Mouse (Mus musculus): ENCODE measurements around the gene Casp8. TPM values are rescaled to one million over a fixed set of nuclear protein-coding genes. Genes with fewer than 3 reads are reported as not detected.
A peak's percentile ranks its signal among the peaks of the same experiment; 100 is the strongest.

Casp8 gene
- polyA plus RNA-seq, 1 experiment = 0.05 TPM

DNA sequence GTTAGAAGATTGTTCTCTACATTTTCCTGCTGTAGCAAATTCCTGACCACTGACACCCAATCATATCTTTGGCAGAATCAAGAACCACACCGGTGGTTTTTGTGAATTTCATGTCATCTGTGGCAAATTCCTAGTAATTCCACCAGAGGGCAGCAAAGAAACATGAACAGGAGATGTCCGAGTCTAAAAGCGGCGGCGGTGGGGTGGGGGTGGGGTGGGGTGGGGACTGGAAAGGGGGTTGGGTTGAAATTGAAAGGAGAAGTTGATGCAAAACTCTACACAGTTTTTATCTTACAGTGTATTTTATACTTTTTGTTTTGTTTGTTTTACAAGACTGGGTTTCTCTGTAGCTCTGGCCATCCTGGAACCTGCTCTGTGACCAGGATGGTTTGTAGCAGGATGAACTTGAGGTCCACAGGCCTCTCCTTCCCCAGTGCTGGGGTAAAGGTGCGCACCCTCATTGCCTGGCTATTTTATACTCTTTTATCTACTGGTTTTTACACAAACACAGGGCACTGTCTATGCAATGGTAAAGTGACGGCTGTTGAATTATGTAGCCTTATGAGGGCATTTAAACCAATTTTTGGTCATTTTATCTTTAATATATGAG, 25.0 kb upstream of the Casp8 start:
- H3K36me3 ChIP-seq (ENCODE audit: control insufficient read depth) = no peaks in the 10 kb centered on the region
- no peaks in the 10 kb centered on the region; the same call in 1 of the 2 replicates for H3K4me1 ChIP-seq (ENCODE audit: control insufficient read depth)
- H3K27me3 ChIP-seq (ENCODE audit: control insufficient read depth) = no peaks in the 10 kb centered on the region
- TF ChIP-seq TAL1 (IDR thresholded peaks at IDR 0.05; ENCODE audit: low read length) (no peak), GATA1 (IDR thresholded peaks at IDR 0.05; ENCODE audit: low read length) (no peak)
- no peaks in the 10 kb centered on the region for H3K9me3 ChIP-seq (ENCODE audit: control insufficient read depth, low read length)
- no peak overlapping the region for H3K4me3 ChIP-seq (replicated peaks)

DNA sequence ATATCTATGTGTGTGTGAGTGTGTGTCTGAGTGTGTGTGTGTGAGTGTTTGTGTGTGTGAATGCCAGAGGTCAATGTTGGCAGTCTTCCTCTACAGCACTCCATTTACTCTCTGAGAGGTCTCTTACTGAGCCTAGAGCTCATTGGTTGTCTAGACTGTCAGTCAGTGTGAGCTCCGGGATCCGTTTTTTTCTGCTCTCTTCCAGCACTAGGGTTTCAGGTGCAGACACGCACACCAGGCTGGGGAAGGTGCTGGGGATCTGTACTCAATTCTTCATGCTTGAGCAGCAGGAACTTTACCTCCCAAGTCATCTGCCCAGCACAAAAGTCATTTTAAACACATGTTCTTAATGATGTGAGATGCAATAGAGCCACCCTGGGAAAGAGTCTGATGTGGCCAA, 23.1 kb upstream of the Casp8 start:
- H3K4me1 ChIP-seq (ENCODE audit: control insufficient read depth) = no peaks in the 10 kb centered on the region; the same call in 1 of the 2 replicates
- no peaks in the 10 kb centered on the region for H3K27me3 ChIP-seq (ENCODE audit: control insufficient read depth)
- H3K9me3 ChIP-seq (ENCODE audit: control insufficient read depth, low read length) = no peaks in the 10 kb centered on the region
- H3K4me3 ChIP-seq (replicated peaks) = no peak overlapping the region
- no peaks in the 10 kb centered on the region for H3K36me3 ChIP-seq (ENCODE audit: control insufficient read depth)
- TF ChIP-seq TAL1 (IDR thresholded peaks at IDR 0.05; ENCODE audit: low read length) (no peak), GATA1 (IDR thresholded peaks at IDR 0.05; ENCODE audit: low read length) (no peak)

DNA sequence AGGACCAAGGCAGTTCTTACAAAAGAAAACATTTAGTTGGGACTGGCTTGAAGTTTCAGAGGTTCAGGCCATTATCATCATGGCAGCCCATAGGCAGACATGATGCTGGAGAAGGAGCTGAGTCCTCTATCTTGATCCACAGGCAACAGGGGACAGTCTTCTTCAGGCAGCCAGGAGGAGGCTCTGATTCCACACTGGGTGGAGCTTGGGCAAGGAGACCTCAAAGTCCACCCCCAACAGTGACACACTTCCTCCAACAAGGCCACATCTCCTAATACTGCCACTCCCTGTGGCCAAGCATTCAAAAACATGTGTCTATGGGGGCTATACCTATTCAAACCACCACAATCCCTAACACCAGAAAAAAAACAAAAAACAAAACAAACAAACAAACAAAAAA, 21.9 kb upstream of the Casp8 start:
- Histone ChIP-seq H3K9me3 (ENCODE audit: control insufficient read depth, low read length) (no peaks in the 10 kb centered on the region), H3K4me3 (replicated peaks) (no peak overlapping the region), H3K27me3 (ENCODE audit: control insufficient read depth) (no peaks in the 10 kb centered on the region), H3K4me1 (ENCODE audit: control insufficient read depth) (no peaks in the 10 kb centered on the region; the same call in 1 of the 2 replicates), H3K36me3 (ENCODE audit: control insufficient read depth) (no peaks in the 10 kb centered on the region)
- no peak for TF ChIP-seq GATA1 (IDR thresholded peaks at IDR 0.05; ENCODE audit: low read length)

DNA sequence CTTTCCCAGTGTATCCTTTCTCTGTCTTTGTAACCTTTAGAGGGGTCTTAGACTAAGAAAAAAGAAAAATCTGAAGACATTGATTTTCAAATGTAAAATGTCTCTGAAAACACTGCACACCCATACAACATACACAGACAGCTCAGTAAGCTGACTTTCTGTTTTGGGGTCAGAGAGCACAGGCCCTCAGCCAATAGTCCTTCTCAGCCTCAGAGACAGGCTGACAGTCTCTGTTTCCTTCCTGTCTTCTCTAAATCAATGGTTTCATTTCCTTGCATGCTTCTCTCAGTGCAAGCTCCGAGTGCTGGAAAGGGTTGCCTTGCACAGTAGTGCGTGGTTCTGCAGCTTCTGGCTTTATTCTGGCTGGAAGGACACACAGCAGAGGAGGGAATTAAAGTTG, 21.3 kb upstream of the Casp8 start:
- H3K9me3 ChIP-seq (ENCODE audit: control insufficient read depth, low read length) = no peaks in the 10 kb centered on the region
- H3K27me3 ChIP-seq (ENCODE audit: control insufficient read depth) = no peaks in the 10 kb centered on the region
- no peaks in the 10 kb centered on the region; the same call in 1 of the 2 replicates for H3K4me1 ChIP-seq (ENCODE audit: control insufficient read depth)
- no peak for TF ChIP-seq GATA1 (IDR thresholded peaks at IDR 0.05; ENCODE audit: low read length)
- no peak for TF ChIP-seq TAL1 (IDR thresholded peaks at IDR 0.05; ENCODE audit: low read length)
- no peak overlapping the region for H3K4me3 ChIP-seq (replicated peaks)
- H3K36me3 ChIP-seq (ENCODE audit: control insufficient read depth) = no peaks in the 10 kb centered on the region

DNA sequence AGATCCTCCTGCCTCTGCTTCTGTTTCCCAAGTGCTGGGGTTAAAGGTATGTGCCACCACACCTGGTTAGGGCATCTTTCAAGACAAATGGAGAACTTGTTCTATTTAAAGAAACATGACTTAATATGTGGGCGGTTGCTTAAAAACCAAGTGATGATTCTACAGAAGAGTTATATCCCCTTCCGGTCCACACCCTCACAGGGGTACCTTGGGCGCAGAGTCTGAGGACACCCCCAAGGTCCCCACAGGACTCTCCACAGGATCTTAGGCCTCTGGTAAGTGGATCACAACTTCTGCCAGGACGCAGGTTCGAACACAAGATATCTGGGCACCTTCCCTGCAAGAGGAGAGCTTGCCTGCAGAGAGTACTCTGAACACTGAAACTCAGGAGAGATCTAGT, 19.8 kb upstream of the Casp8 start:
- Histone ChIP-seq H3K4me3 (replicated peaks) (no peak overlapping the region), H3K4me1 (ENCODE audit: control insufficient read depth) (no peaks in the 10 kb centered on the region; the same call in 1 of the 2 replicates), H3K9me3 (ENCODE audit: control insufficient read depth, low read length) (no peaks in the 10 kb centered on the region), H3K36me3 (ENCODE audit: control insufficient read depth) (no peaks in the 10 kb centered on the region), H3K27me3 (ENCODE audit: control insufficient read depth) (no peaks in the 10 kb centered on the region)
- TF ChIP-seq TAL1 (IDR thresholded peaks at IDR 0.05; ENCODE audit: low read length) (no peak), GATA1 (IDR thresholded peaks at IDR 0.05; ENCODE audit: low read length) (no peak)

DNA sequence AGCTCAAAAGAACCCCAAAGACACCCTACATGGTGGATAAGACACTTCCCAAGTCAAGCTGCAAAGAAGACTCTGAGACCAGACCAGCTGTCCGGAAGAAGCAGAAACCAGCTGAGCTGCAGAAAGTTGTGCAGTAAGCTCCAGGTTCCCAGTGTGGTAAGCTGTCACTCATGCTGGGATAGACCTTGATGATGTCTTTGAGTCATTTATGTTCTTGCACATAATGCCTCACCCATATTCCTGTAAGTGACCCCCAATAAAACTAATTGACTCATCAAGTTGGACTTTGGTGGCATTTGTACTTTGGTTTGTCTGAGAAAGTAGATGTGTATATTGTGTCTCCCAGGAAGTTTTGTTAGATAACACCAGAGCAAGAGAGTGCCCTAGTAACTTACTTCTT, 17.6 kb upstream of the Casp8 start:
- Histone ChIP-seq H3K27me3 (ENCODE audit: control insufficient read depth) (no peaks in the 10 kb centered on the region), H3K36me3 (ENCODE audit: control insufficient read depth) (no peaks in the 10 kb centered on the region), H3K4me3 (replicated peaks) (no peak overlapping the region), H3K4me1 (ENCODE audit: control insufficient read depth) (no peaks in the 10 kb centered on the region; the same call in 1 of the 2 replicates), H3K9me3 (ENCODE audit: control insufficient read depth, low read length) (no peaks in the 10 kb centered on the region)
- TF ChIP-seq TAL1 (IDR thresholded peaks at IDR 0.05; ENCODE audit: low read length) = no peak
- no peak for TF ChIP-seq GATA1 (IDR thresholded peaks at IDR 0.05; ENCODE audit: low read length)

GRCm38 (mm10) chr1:58778226-58778625, 16.9 kb upstream of the Casp8 start:
- no peak overlapping the region for H3K4me3 ChIP-seq (replicated peaks)
- H3K9me3 ChIP-seq (ENCODE audit: control insufficient read depth, low read length) = no peaks in the 10 kb centered on the region
- no peak for TF ChIP-seq TAL1 (IDR thresholded peaks at IDR 0.05; ENCODE audit: low read length)
- no peak for TF ChIP-seq GATA1 (IDR thresholded peaks at IDR 0.05; ENCODE audit: low read length)
- H3K4me1 ChIP-seq (ENCODE audit: control insufficient read depth) = no peaks in the 10 kb centered on the region; the same call in 1 of the 2 replicates
- H3K36me3 ChIP-seq (ENCODE audit: control insufficient read depth) = no peaks in the 10 kb centered on the region
- no peaks in the 10 kb centered on the region for H3K27me3 ChIP-seq (ENCODE audit: control insufficient read depth)

- Histone ChIP-seq H3K36me3 (ENCODE audit: control insufficient read depth) (no peaks in the 10 kb centered on the region), H3K4me3 (replicated peaks) (no peak overlapping the region), H3K9me3 (ENCODE audit: control insufficient read depth, low read length) (no peaks in the 10 kb centered on the region), H3K27me3 (ENCODE audit: control insufficient read depth) (no peaks in the 10 kb centered on the region), H3K4me1 (ENCODE audit: control insufficient read depth) (no peaks in the 10 kb centered on the region)
- TF ChIP-seq TAL1 (IDR thresholded peaks at IDR 0.05; ENCODE audit: low read length) (no peak), GATA1 (IDR thresholded peaks at IDR 0.05; ENCODE audit: low read length) (no peak)
Measured at GRCm38 (mm10) chr1:58786276-58786675, 8.9 kb upstream of the Casp8 start.

- no peaks in the 10 kb centered on the region for H3K36me3 ChIP-seq (ENCODE audit: control insufficient read depth)
- no peaks in the 10 kb centered on the region for H3K27me3 ChIP-seq (ENCODE audit: control insufficient read depth)
- no peaks in the 10 kb centered on the region for H3K9me3 ChIP-seq (ENCODE audit: control insufficient read depth, low read length)
- H3K4me1 ChIP-seq (ENCODE audit: control insufficient read depth) = no peaks in the 10 kb centered on the region
- no peak for TF ChIP-seq TAL1 (IDR thresholded peaks at IDR 0.05; ENCODE audit: low read length)
- TF ChIP-seq GATA1 (IDR thresholded peaks at IDR 0.05; ENCODE audit: low read length) = no peak
- H3K4me3 ChIP-seq (replicated peaks) = no peak overlapping the region
Measured at GRCm38 (mm10) chr1:58788410-58788809, 6.8 kb upstream of the Casp8 start.

GRCm38 (mm10) chr1:58794705-58795104, 469 bp upstream of the Casp8 start:
- Histone ChIP-seq H3K9me3 (ENCODE audit: control insufficient read depth, low read length) (no peaks in the 10 kb centered on the region), H3K27me3 (ENCODE audit: control insufficient read depth) (no peaks in the 10 kb centered on the region), H3K36me3 (ENCODE audit: control insufficient read depth) (peaks cover 7% of the 10 kb centered on the region), H3K4me1 (ENCODE audit: control insufficient read depth) (peaks cover 27% of the 10 kb centered on the region), H3K4me3 (replicated peaks) (peak overlapping the region; percentile 85)
- TF ChIP-seq GATA1 (IDR thresholded peaks at IDR 0.05; ENCODE audit: low read length) (no peak), TAL1 (IDR thresholded peaks at IDR 0.05; ENCODE audit: low read length) (no peak)
